Mouse (Mus musculus): Measurements from ENCODE around the gene Taar1.

Taar1 gene

GRCm38 (mm10) chr10:23920056-23920455, at the start of gene Taar1:
Taar1 (plus strand) TSS chr10:23920356.
- DNase-seq (ENCODE audit: low read depth, low spot score) = no peak

- DNase-seq (ENCODE audit: low read depth, low spot score) = no peak
These were observed 39.5 kb upstream of the Taar1 start for GRCm38 (mm10) chr10:23880695-23881094.

GRCm38 (mm10) chr10:23884910-23885309, 35.2 kb upstream of the Taar1 start:
- no peak for DNase-seq (ENCODE audit: low read depth, low spot score)

GRCm38 (mm10) chr10:23886060-23886459, 34.1 kb upstream of the Taar1 start:
- DNase-seq (ENCODE audit: low read depth, low spot score) = no peak

- DNase-seq (ENCODE audit: low read depth, low spot score) = no peak
These were observed 27.2 kb upstream of the Taar1 start for GRCm38 (mm10) chr10:23892987-23893386.

- no peak for DNase-seq (ENCODE audit: low read depth, low spot score)
These were observed 25.4 kb upstream of the Taar1 start, which contains the start of gene Vnn1 for GRCm38 (mm10) chr10:23894601-23895349. Vnn1 (plus strand) TSS chr10:23894688.

GRCm38 (mm10) chr10:23895376-23895775, 24.8 kb upstream of the Taar1 start:
- no peak for DNase-seq (ENCODE audit: low read depth, low spot score)

DNA sequence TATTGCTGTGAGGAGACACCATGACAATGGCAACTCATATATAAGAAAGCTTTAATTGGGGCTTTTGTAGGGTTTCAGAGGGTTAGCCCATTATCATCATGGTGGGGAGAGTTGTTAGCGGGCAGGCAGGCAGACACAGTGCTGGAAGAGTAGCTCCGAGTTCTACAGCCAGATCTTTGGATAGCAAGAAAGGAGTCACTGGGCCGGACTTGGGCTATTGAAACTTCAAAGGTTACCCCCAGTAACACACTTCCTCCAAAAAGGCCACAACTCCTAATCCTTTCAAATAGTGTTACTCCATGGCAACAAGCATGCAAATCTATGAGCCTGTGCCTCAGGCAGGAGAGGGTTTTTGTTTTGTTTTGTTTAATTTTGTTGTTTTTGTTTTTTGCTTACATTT, 19.0 kb upstream of the Taar1 start:
- DNase-seq (ENCODE audit: low read depth, low spot score) = no peak

DNA sequence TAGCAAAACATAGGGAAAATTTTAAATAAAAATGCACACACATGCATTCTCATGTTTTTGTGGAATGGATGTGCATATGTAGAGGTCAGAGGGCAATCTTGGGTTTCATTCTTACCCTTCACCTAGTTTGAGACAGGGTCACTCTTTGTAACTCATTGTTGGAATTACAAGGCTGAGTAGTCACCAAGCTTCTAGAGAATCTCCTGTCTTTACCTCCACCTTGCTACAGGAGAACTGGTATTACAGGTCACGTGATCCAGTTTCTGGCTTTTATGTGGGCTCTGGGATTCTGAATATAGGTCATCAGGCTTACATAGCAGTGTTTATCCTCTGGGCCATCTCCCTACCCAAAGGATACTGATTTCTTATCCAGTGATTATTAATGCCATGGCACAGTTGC, 14.5 kb upstream of the Taar1 start:
- DNase-seq (ENCODE audit: low read depth, low spot score) = no peak

- DNase-seq (ENCODE audit: low read depth, low spot score) = no peak
These were observed 2.3 kb downstream of the Taar1 start for GRCm38 (mm10) chr10:23922468-23922867.

- DNase-seq (ENCODE audit: low read depth, low spot score) = no peak
These were observed 3.8 kb downstream of the Taar1 start for GRCm38 (mm10) chr10:23923941-23924340.

DNA sequence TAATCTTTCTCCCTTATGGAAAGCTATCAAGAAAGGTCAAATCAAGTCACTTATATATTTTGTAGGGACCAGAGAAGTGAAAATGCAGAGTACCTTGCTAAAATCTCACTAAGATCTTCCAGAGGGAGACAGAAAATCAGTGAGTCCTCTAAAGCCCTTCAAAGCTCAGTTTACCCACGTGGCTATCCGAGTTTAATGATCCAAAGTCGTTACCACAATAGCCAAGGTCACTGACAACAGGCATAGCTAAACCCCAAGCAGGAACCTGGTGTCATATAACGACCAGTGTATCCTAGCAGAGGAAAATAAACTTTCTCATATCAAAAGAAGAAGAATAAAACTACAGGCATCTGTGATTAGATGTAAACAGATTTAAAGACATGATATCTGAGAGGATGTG, 17.5 kb downstream of the Taar1 start:
- no peak for DNase-seq (ENCODE audit: low read depth, low spot score)

DNA sequence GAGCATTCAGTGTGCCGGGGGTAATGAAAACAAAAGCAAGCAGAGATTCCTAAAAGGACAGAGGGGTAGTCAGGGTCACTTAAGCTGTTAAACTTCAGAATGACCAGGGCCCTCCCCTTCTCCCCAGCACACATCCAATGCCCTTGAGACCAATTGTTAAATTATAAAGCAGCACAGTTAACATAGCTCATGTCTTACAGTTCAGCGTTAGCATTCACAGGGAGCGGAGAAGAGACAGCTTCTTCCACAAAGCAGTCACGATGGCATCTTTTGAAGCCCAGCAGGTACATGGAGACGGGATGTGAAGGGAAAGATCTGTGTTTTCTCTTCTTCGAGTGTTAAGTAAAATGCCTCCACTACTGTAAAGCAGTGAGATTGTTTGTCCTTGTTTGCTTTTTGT, 18.2 kb downstream of the Taar1 start, which contains the start of gene Taar2:
Gene Taar2 (plus strand): TSS at position 261 of the 400 bp plus-strand sequence.
- no peak for DNase-seq (ENCODE audit: low read depth, low spot score)

DNA sequence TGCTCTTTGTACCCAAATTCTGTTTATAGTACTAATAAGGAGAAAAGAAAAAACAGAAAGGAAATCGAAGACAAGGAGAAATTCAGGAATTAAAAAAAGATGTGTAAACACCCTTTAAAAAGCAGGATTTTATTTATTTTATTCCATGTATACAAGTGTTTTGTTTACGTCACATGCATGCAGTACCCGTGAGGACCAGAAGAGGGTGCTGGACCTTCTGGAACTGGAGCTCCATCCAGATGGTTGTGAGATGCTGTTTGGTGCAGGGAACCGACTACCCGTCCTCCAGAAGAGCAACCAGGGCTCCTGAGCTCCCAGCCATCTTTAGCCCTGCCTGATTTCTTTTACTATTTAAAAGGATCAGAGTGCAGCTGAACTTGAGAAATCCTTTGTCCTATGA, 22.3 kb downstream of the Taar1 start:
- no peak for DNase-seq (ENCODE audit: low read depth, low spot score)

DNA sequence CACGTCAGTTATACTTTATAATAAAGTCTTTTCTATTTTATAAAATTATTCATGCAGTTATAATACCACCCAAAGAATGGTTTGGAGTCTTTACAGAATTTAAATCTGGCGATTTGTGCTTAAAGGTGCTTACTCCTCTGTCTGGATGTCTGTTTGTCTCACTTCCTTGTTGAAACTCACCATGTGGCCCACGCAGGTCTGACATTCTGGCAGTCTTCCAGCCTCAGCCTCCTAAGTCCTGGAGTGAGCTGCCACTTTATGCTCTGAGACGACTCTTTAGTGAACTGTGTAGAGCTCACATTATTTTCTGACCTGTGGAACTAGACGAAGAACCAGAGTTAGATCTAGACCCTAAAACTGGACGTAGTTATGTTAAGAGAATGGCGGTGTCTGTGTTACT, 27.9 kb downstream of the Taar1 start:
- no peak for DNase-seq (ENCODE audit: low read depth, low spot score)

DNA sequence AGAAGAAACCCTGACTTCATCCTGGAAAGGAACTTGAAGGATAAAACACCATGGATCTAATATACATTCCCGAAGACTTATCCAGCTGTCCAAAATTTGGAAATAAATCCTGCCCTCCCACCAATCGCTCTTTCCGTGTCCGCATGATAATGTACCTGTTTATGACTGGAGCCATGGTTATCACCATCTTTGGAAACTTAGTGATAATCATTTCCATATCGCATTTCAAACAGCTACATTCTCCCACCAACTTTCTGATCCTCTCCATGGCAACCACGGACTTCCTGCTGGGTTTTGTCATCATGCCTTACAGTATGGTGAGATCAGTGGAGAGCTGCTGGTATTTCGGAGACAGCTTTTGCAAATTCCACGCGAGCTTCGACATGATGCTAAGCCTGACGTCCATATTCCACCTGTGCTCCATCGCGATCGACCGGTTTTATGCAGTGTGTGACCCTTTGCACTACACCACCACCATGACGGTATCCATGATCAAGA, 29.4 kb downstream of the Taar1 start, which contains the start of gene Taar3:
Gene Taar3 (plus strand): TSS at position 51 of the 498 bp plus-strand sequence.
- DNase-seq (ENCODE audit: low read depth, low spot score) = no peak

DNA sequence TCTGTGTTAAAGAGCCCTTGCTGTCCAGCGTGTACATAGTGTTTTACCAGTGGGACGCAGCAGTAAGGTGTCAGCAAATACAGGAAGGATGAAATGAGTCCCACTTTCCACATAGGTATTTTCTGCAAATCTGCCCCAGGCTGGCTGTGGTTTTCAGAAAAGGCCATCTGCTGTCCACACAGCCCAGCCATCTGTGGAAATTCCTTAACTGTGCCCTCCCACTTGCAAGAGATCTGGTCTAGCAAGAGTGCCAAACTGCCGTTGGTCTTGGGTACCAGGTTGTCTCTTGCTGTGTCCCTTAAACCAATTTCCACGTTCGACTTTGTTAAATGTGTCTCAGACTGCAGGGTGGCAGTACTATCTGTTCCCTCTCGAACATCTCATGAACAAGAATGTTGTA, 31.6 kb downstream of the Taar1 start:
- no peak for DNase-seq (ENCODE audit: low read depth, low spot score)

DNA sequence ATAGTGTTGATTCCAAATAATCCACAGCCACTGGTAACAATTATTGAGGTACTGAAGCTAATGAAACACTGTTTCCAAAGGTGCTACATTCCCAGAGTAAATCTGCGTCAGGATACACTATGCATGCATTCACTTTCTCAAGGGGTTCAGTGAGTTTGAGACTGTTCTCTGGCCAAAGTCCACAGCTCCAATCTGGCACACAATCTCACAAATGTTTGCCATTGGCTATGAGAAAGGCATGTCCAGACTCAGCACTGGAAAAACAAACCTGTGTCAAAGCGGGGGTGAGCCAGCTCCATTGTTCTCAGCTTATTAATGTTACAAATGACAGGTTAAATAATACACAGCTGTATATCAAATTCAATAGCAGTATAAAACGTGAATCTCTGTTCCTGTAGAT, 38.9 kb downstream of the Taar1 start:
- DNase-seq (ENCODE audit: low read depth, low spot score) = no peak

DNA sequence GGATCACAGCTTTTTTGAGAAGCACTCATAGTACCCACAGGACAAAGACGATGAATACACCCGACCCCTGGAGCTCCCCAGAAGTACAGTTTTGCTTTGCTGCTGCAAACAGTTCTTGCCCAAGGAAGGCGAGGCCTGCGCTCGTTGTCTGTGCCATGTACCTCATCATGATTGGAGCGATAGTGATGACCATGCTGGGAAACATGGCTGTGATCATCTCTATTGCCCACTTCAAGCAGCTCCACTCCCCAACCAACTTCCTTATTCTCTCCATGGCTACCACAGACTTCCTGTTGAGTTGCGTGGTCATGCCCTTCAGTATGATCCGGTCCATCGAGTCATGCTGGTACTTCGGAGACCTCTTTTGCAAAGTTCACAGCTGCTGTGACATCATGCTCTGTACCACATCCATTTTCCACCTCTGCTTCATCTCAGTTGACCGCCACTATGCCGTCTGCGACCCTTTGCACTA, 40.3 kb downstream of the Taar1 start, which contains the start of gene Taar4:
Gene Taar4 (plus strand): TSS at position 51 of the 472 bp plus-strand sequence.
- DNase-seq (ENCODE audit: low read depth, low spot score) = no peak

DNA sequence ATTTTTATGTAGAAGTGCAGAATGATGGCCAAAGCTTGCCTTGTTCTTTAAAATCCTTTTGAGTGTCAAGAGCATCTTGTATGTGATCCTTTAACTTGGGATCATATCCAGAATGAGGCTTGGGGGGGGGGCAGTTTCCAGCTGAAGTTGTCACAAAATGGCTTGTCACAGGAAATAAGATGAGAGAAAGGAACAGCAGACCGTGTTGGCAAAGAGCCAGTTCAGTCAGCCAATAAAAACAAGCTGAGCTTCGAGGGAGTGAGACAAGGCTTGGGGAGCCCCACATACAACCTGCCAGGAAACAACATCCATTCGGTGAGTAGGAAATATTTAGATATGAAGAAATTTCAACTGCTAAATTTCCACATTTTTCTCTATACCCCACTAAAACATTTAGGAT, 43.3 kb downstream of the Taar1 start:
- DNase-seq (ENCODE audit: low read depth, low spot score) = no peak

- DNase-seq (ENCODE audit: low read depth, low spot score) = peak; percentile 2
These were observed 44.9 kb downstream of the Taar1 start for GRCm38 (mm10) chr10:23964921-23965610.

DNA sequence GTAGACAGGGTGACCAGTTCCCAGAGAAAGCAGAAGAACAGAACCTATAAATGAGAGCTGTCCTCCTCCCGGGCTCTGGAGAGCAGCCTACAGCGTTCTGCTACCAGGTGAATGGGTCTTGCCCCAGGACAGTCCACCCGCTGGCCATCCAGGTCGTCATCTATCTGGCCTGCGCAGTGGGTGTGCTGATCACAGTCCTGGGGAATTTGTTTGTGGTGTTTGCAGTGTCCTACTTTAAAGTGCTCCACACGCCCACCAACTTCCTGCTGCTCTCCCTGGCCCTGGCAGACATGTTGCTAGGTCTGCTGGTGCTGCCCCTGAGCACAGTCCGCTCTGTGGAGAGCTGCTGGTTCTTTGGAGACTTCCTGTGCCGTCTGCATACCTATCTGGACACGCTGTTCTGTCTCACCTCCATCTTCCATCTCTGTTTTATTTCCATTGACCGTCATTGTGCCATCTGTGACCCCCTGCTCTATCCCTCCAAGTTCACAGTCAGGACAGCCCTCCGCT, 50.6 kb downstream of the Taar1 start, which contains the start of gene Taar5:
Gene Taar5 (plus strand): TSS at position 51 of the 510 bp plus-strand sequence.
- no peak for DNase-seq (ENCODE audit: low read depth, low spot score)
